10 mouse cellular contexts compared by ENCODE assay signal in genomic region chr7:127746494-127747491, GRCm38 (mm10). TPM values are rescaled to one million over a fixed set of nuclear protein-coding genes. Genes with fewer than 3 reads are reported as not detected.
A peak's percentile ranks its signal among the peaks of the same experiment; 100 is the strongest.
DNase-seq lines count a peak whose midpoint lies in the region; TF ChIP-seq lines count a peak whose summit lies in the region.
"Had no signal": no experiment of that assay in that cellular context is flagged by ENCODE, and none has a peak within 500 bp of the region (broad histone marks: within the 10 kb centered on the region; RNA-seq: fewer than 3 reads in every experiment).

No protein-coding gene starts in this region.

- no peak for TF ChIP-seq CTCF in liver, adult 2 months (IDR thresholded peaks at IDR 0.05; ENCODE audit: low read depth, low read length)
- no peak for TF ChIP-seq CTCF in olfactory bulb, adult 2 months (IDR thresholded peaks at IDR 0.05; ENCODE audit: insufficient read depth, low read depth, low read length)

- H3K36me3 ChIP-seq in hindbrain, embryonic 10.5 days: peaks cover 43% of the 10 kb centered on the region
- peaks cover 3% of the 10 kb centered on the region; the same call in 1 of the 2 replicates for H3K36me3 ChIP-seq in liver, adult 2 months (ENCODE audit: control insufficient read depth, insufficient read depth, low read length)

- H3K27me3 ChIP-seq in hindbrain, embryonic 10.5 days (ENCODE audit: insufficient read depth, poor library complexity, severe bottlenecking): no peaks in the 10 kb centered on the region
- H3K27me3 ChIP-seq in liver, adult 2 months (ENCODE audit: control insufficient read depth, insufficient read depth, low read length): no peaks in the 10 kb centered on the region
- H3K27me3 ChIP-seq: Patski had no signal

- no peak for TF ChIP-seq POLR2A in liver, adult 2 months (IDR thresholded peaks at IDR 0.05; ENCODE audit: extremely low read depth, insufficient read depth, low read length)
- TF ChIP-seq POLR2A in olfactory bulb, adult 2 months (IDR thresholded peaks at IDR 0.05; ENCODE audit: insufficient read depth, low read depth, low read length): no peak; the same call in 1 of the 2 replicates

- DNase-seq in gastrocnemius, postnatal 10 days: peak; percentile 37
- no peak for DNase-seq in gastrocnemius, adult 18-20 months (ENCODE audit: low spot score)
- peak; percentile 83 for DNase-seq in ES-CJ7 (ENCODE audit: low read depth, low spot score)
- peak; percentile 80 for DNase-seq in embryo, embryonic 11 days
- DNase-seq in hindbrain, embryonic 10.5 days (ENCODE audit: low spot score): peak; percentile 74
- no peak for DNase-seq in liver, adult 2 months (ENCODE audit: extremely low read depth, low read depth, low spot score)
- no peak for DNase-seq in spleen, postnatal 4 days (ENCODE audit: low spot score in 2 of 2)

- H3K4me3 ChIP-seq in hindbrain, embryonic 10.5 days: peak overlapping the region; percentile 94
- H3K4me3 ChIP-seq in liver, adult 2 months (ENCODE audit: insufficient read depth, low read depth, low read length): peak overlapping the region; percentile 69; the same call in 1 of the 2 replicates
- peak overlapping the region; percentile 60 for H3K4me3 ChIP-seq in olfactory bulb, adult 2 months (ENCODE audit: insufficient read depth, low read depth, low read length)

- H3K9me3 ChIP-seq in hindbrain, embryonic 10.5 days: no peaks in the 10 kb centered on the region

- 1% methylated on average over 60 of the region's 62 CpGs for WGBS in hindbrain, embryonic 10.5 days
- WGBS in liver, adult 2 months: 9% methylated on average over 61 of the region's 62 CpGs
- WGBS in olfactory bulb, adult 2 months: 1% methylated on average over 54 of the region's 62 CpGs

- H3K27ac ChIP-seq in hindbrain, embryonic 10.5 days: peak overlapping the region; percentile 98
- no peak overlapping the region for H3K27ac ChIP-seq in liver, adult 2 months (replicated peaks; ENCODE audit: insufficient read depth, low read depth, low read length)
- H3K27ac ChIP-seq in olfactory bulb, adult 2 months (ENCODE audit: insufficient read depth, low read depth, low read length): no peak overlapping the region

- peaks cover 38% of the 10 kb centered on the region for H3K4me1 ChIP-seq in hindbrain, embryonic 10.5 days (replicated peaks)
- peaks cover 2% of the 10 kb centered on the region; the same call in 1 of the 2 replicates for H3K4me1 ChIP-seq in liver, adult 2 months (ENCODE audit: control insufficient read depth, insufficient read depth, low read length)
- peaks cover 29% of the 10 kb centered on the region for H3K4me1 ChIP-seq in olfactory bulb, adult 2 months (ENCODE audit: control insufficient read depth, insufficient read depth, low read length)

- no peaks in the 10 kb centered on the region for H3K79me2 ChIP-seq in liver, adult 2 months (ENCODE audit: control insufficient read depth, insufficient read depth, low read length)

- peak overlapping the region; percentile 52 for H3K9ac ChIP-seq in liver, adult 2 months (ENCODE audit: low read depth, low read length)

RNA-seq across cellular contexts. Expression of gene Fbxl19, which starts 2.5 kb away (rescaled TPM):
- total RNA-seq in gastrocnemius, postnatal 10 days (2021): 1 to 10 TPM; 2.9 to 6.0 TPM
- total RNA-seq in gastrocnemius, adult 18-20 months (2021): 1 to 10 TPM; 1.4 to 1.7 TPM
- 8.6 and 8.9 TPM in 2 replicates for polyA plus RNA-seq in hindbrain, embryonic 10.5 days (2016; fragmentation: Nextera tagmentation; extraction: Ambion mirVana)
- 1.9 and 2.4 TPM in 2 replicates for total RNA-seq in liver, adult 2 months (2014; rRNA removed)
- polyA plus RNA-seq in liver, adult 2 months (2012; rRNA removed): 3.9 and 4.7 TPM in 2 replicates
- polyA plus RNA-seq in olfactory bulb, adult 2 months (2012; ENCODE audit: insufficient read depth, insufficient read length, low replicate concordance, missing spikeins): not detected in 2 replicates

RNA-seq across cellular contexts. Expression of gene Ctf2, which starts 14.8 kb away (rescaled TPM):
- not detected for total RNA-seq in gastrocnemius, postnatal 10 days (2021)
- not detected for total RNA-seq in gastrocnemius, adult 18-20 months (2021)
- polyA plus RNA-seq in hindbrain, embryonic 10.5 days (2016; fragmentation: Nextera tagmentation; extraction: Ambion mirVana): 0.26 and 0.37 TPM in 2 replicates
- total RNA-seq in liver, adult 2 months (2014; rRNA removed): not detected in 2 replicates
- not detected in 2 replicates for polyA plus RNA-seq in liver, adult 2 months (2012; rRNA removed)
- not detected in 2 replicates for polyA plus RNA-seq in olfactory bulb, adult 2 months (2012; ENCODE audit: insufficient read depth, insufficient read length, low replicate concordance, missing spikeins)
- polyA plus RNA-seq: large intestine, adult 2 months had no signal

RNA-seq across cellular contexts. Expression of gene Orai3, which starts 22.8 kb away (rescaled TPM):
- total RNA-seq in gastrocnemius, postnatal 10 days (2021): 10 to 100 TPM; 10.2 to 12.3 TPM
- total RNA-seq in gastrocnemius, adult 18-20 months (2021): 10 to 100 TPM; 11.4 TPM
- 10.3 and 11.9 TPM in 2 replicates for polyA plus RNA-seq in hindbrain, embryonic 10.5 days (2016; fragmentation: Nextera tagmentation; extraction: Ambion mirVana)
- 10.2 and 14.7 TPM in 2 replicates for total RNA-seq in liver, adult 2 months (2014; rRNA removed)
- 21.1 and 26.6 TPM in 2 replicates for polyA plus RNA-seq in liver, adult 2 months (2012; rRNA removed)
- not detected in 2 replicates for polyA plus RNA-seq in olfactory bulb, adult 2 months (2012; ENCODE audit: insufficient read depth, insufficient read length, low replicate concordance, missing spikeins)

RNA-seq across cellular contexts. Expression of gene Setd1a, which starts 29.7 kb away (rescaled TPM):
- total RNA-seq in gastrocnemius, postnatal 10 days (2021): 10 to 100 TPM; 21.2 to 26.2 TPM
- 10 to 100 TPM; 16.2 to 17.6 TPM for total RNA-seq in gastrocnemius, adult 18-20 months (2021)
- polyA plus RNA-seq in hindbrain, embryonic 10.5 days (2016; fragmentation: Nextera tagmentation; extraction: Ambion mirVana): 16.5 and 18.7 TPM in 2 replicates
- 2.6 and 5.4 TPM in 2 replicates for total RNA-seq in liver, adult 2 months (2014; rRNA removed)
- polyA plus RNA-seq in liver, adult 2 months (2012; rRNA removed): 5.5 and 7.8 TPM in 2 replicates
- polyA plus RNA-seq in olfactory bulb, adult 2 months (2012; ENCODE audit: insufficient read depth, insufficient read length, low replicate concordance, missing spikeins): 526 TPM in 1 of 2 replicates, not detected in the other

RNA-seq across cellular contexts. Expression of gene Ctf1, which starts 34.3 kb away (rescaled TPM):
- 10 to 100 TPM in 1 of 2 experiments, 1 to 10 TPM in 1; 9.1 to 12.7 TPM for total RNA-seq in gastrocnemius, postnatal 10 days (2021)
- total RNA-seq in gastrocnemius, adult 18-20 months (2021): 10 to 100 TPM; 17.3 to 17.5 TPM
- polyA plus RNA-seq in hindbrain, embryonic 10.5 days (2016; fragmentation: Nextera tagmentation; extraction: Ambion mirVana): 5.1 and 5.8 TPM in 2 replicates
- 2.7 and 4.4 TPM in 2 replicates for total RNA-seq in liver, adult 2 months (2014; rRNA removed)
- polyA plus RNA-seq in liver, adult 2 months (2012; rRNA removed): 10.5 and 15.9 TPM in 2 replicates
- polyA plus RNA-seq in olfactory bulb, adult 2 months (2012; ENCODE audit: insufficient read depth, insufficient read length, low replicate concordance, missing spikeins): not detected in 2 replicates

Comparison
In these comparisons a context has a peak if more than half of its experiments do, and no peak if none do; other contexts are left out.
1. DNase-seq: peak in gastrocnemius, postnatal 10 days (single experiment), ES-CJ7 (single experiment), embryo, embryonic 11 days (single experiment) and hindbrain, embryonic 10.5 days (single experiment); none in gastrocnemius, adult 18-20 months (single experiment), liver, adult 2 months (single experiment) and spleen, postnatal 4 days (0 of 2).
2. Peak in every context shown above with its lines, with median percentiles within 50 percentile points of each other: H3K4me3 ChIP-seq.